Mouse (Mus musculus) gastrocnemius, adult 2 months (tissue): ENCODE data around the gene Swap70. TPM values are rescaled to one million over a fixed set of nuclear protein-coding genes. Genes with fewer than 3 reads are reported as not detected.
A peak's percentile ranks its signal among the peaks of the same experiment; 100 is the strongest.

Experiments used
- DNase-seq: peaks from one replicate; pipeline ENCODE4 v3.0.0; 2022
- H3K27ac ChIP-seq: fragments of 200-600 bp; 2 replicates; pipeline ENCODE4 v1.8.1; 2022; ENCODE audit warnings: mild to moderate bottlenecking
- H3K4me3 ChIP-seq: fragments of 200-600 bp; 2 replicates; pipeline ENCODE4 v1.8.1; 2022; ENCODE audit warnings: mild to moderate bottlenecking, moderate library complexity
- CTCF ChIP-seq: fragments of 200-600 bp; IDR thresholded peaks from 2 replicates; pipeline ENCODE4 v1.8.1; 2022; ENCODE audit warnings: antibody characterized with exemption, mild to moderate bottlenecking, moderate library complexity
- intact Hi-C: fragments of 180-260 bp; cut with DNase I; formaldehyde crosslinking; loops from one replicate; pipeline ENCODE4 v1.15.1; 2025
- long read RNA-seq, 2 experiments: library from polyadenylated mRNA; stranded (forward); transcript quantifications; one replicate each; pipeline ENCODE4 v2.0.0; 2021
- total RNA-seq, 2 experiments: library from RNA; stranded (reverse); gene quantifications; 2 replicates each; pipeline ENCODE4 v1.2.3; 2021

Swap70 gene
- 1 to 10 TPM; 4.8 to 7.2 TPM for total RNA-seq
- long read RNA-seq, experiment 1, full-length matches to known transcripts = 17 of 22 reads
- long read RNA-seq, experiment 1, partial matches to known transcripts = 4 of 22 reads
- long read RNA-seq, experiment 1, other reads (novel, unspliced or antisense) = 1 of 22 reads
- long read RNA-seq, experiment 2, full-length matches to known transcripts = 5 of 6 reads
- long read RNA-seq, experiment 2, partial matches to known transcripts = 0 of 6 reads
- long read RNA-seq, experiment 2, other reads (novel, unspliced or antisense) = 1 of 6 reads

- intact Hi-C loops = loop anchor here (2.0 to 5.0 kb wide), 2 partner anchors 40 to 57 kb away; no protein-coding TSS in a partner anchor
- DNase-seq = peak; percentile 93
- Histone ChIP-seq H3K4me3 (peak within 1 kb of the TSS; percentile 80), H3K27ac (peak within 1 kb of the TSS; percentile 97)
- peak; percentile 58 for TF ChIP-seq CTCF
These were observed at the start of gene Swap70 for GRCm38 (mm10) chr7:110221586-110222481. TSS of gene Swap70 (plus strand) at chr7:110221711.

- H3K4me3 ChIP-seq = no peak overlapping the region
These were observed 42.3 kb upstream of the Swap70 start for GRCm38 (mm10) chr7:110179208-110179607.

GRCm38 (mm10) chr7:110180613-110181012 is 40.9 kb upstream of the Swap70 start:
- TF ChIP-seq CTCF = no peak
- intact Hi-C loops = no loop called here
- DNase-seq = no peak
- no peak overlapping the region for H3K4me3 ChIP-seq
- no peak overlapping the region for H3K27ac ChIP-seq

More at GRCm38 (mm10) chr7:110179208-110179607, 42.3 kb upstream of the Swap70 start:
- intact Hi-C loops = no loop called here
- no peak for DNase-seq
- no peak for TF ChIP-seq CTCF
- H3K27ac ChIP-seq = no peak overlapping the region

DNA sequence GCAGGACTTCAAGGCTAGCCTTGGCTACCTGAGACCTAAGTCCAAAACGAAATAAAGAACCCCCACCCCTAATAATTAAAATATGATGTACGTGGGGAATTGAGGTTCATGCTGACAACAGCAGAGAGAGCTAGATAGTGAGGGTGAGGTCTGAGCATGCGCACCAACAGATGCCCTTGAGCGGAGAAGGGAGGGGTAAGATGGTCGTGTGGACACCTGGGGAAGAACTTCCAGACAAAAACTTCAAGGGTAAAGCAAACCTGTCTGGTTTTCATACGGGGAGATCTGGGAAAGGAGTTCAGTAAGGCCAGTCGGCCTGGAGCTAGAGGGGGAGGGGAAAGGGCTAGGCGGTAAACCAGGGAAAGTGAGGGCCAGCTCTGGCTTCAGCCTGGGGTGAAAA is 40.1 kb upstream of the Swap70 start:
- DNase-seq = no peak
- Histone ChIP-seq H3K27ac (no peak overlapping the region), H3K4me3 (no peak overlapping the region)
- intact Hi-C loops = no loop called here
- no peak for TF ChIP-seq CTCF

DNA sequence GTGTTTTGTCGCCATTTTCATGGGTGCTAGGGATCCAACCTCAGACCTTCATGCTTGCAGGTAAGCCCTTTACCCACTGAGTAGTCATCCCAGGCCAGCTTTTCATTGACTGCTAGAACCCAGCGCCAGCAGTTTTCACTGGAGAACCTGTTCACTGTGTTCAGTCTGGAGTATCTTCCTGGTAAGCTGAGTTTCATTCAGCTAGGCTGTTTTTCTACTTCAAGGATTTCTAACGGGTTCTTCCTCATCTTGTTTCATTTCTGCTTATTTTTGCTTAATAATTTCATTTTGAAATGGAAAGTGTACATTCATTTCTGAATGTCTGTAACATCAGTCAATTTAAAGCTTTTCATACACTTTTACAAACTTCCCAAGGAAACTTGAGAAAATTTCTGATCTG is 36.9 kb upstream of the Swap70 start:
- DNase-seq = no peak
- intact Hi-C loops = no loop called here
- TF ChIP-seq CTCF = no peak
- H3K27ac ChIP-seq = no peak overlapping the region
- no peak overlapping the region for H3K4me3 ChIP-seq

GRCm38 (mm10) chr7:110189951-110190350 is 31.6 kb upstream of the Swap70 start:
- no peak for TF ChIP-seq CTCF
- no peak overlapping the region for H3K4me3 ChIP-seq
- no peak for DNase-seq
- H3K27ac ChIP-seq = peak overlapping the region; percentile 75
- intact Hi-C loops = no loop called here

- TF ChIP-seq CTCF = no peak
- no peak overlapping the region for H3K27ac ChIP-seq
- intact Hi-C loops = no loop called here
These were observed 28.3 kb upstream of the Swap70 start for GRCm38 (mm10) chr7:110193186-110193585.

GRCm38 (mm10) chr7:110197176-110197575 is 24.3 kb upstream of the Swap70 start:
- Histone ChIP-seq H3K27ac (no peak overlapping the region), H3K4me3 (no peak overlapping the region)
- intact Hi-C loops = no loop called here
- TF ChIP-seq CTCF = no peak
- DNase-seq = no peak

More at GRCm38 (mm10) chr7:110193186-110193585, 28.3 kb upstream of the Swap70 start:
- DNase-seq = no peak
- H3K4me3 ChIP-seq = no peak overlapping the region

DNA sequence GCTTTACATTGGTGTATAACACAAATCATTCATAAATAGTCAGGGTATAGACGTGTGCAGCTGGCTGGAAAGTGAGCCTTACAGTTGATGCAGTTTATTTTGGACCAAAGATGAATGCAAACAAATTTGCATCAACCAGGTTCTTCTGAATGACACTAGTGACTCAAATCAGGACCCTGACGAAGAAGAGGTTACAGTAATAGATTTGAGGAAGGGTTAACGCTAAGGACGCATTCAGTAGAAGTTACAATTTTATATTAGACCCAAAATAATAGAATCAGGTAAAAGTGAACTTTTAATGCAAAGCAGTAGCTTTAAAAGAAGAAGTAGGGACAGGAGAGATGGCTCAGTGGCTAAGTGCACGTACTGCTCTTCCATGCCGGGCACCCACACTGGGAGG is 19.6 kb upstream of the Swap70 start:
- Histone ChIP-seq H3K4me3 (no peak overlapping the region), H3K27ac (no peak overlapping the region)
- no peak for DNase-seq
- intact Hi-C loops = no loop called here
- no peak for TF ChIP-seq CTCF

DNA sequence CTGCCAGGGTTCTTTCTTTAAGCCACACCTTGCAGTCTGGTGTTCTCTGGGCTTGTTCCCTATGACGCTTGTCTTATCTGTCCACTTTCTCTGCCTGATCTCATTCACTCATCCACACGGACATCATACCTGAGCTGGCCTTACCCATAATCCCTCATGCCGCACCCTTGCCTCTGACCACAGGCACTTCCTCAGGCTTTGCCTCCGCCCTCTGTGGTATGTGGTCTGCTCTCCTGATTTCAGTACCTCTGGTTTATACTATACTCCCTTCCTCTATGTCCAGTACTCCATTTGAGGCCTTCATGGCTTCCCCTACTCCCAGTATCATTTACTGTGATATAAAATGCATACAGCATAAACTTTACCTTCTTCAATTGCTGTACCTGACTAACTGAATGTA is 17.3 kb upstream of the Swap70 start:
- no peak for TF ChIP-seq CTCF
- DNase-seq = no peak
- Histone ChIP-seq H3K27ac (no peak overlapping the region), H3K4me3 (no peak overlapping the region)
- intact Hi-C loops = no loop called here

DNA sequence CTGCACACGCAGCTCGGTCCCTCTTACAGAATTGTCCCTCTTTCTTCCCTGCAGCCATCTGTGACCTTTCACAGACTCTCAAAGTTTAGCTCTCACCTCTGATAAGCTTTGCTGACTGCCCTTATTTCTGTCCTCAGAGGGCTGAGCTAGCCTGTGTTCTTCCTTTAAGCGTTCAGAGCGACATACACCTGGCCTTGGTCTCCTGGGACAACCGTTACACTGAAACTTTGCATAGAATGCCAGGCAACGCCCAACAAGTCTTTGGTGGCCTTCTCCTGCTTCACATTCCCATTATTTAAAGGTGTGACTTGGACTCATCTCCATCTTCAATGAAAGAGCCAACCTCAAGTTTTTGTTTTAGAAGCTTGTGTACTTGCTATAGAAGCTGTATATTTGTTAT is 13.2 kb upstream of the Swap70 start:
- no peak for DNase-seq
- intact Hi-C loops = no loop called here
- no peak overlapping the region for H3K27ac ChIP-seq
- TF ChIP-seq CTCF = no peak
- no peak overlapping the region for H3K4me3 ChIP-seq

DNA sequence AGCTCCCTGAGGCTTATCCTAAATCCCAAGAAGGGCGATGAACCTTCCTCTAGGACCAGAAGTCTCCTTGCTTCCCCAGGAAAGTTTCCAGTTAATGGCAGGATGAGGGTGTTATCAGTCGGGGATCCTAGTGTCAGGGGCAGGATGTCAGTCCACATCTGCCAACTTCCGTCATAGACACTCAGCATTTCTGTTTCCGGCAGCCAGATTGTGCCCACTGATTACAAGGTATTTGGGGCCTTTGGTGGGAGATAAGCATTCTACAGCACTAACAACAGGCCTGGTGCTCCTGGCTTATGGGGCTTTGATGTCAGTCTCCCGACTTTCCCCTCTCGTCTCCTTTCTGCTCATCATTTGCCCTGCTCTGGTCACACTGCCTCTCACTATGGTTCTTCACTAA is 12.1 kb upstream of the Swap70 start:
- no peak for DNase-seq
- Histone ChIP-seq H3K27ac (no peak overlapping the region), H3K4me3 (no peak overlapping the region)
- TF ChIP-seq CTCF = no peak
- intact Hi-C loops = no loop called here

- TF ChIP-seq CTCF = no peak
These were observed 10.5 kb upstream of the Swap70 start for GRCm38 (mm10) chr7:110211025-110211424.

More at GRCm38 (mm10) chr7:110211025-110211424, 10.5 kb upstream of the Swap70 start:
- intact Hi-C loops = no loop called here
- Histone ChIP-seq H3K27ac (no peak overlapping the region), H3K4me3 (no peak overlapping the region)
- DNase-seq = no peak
